Mouse (Mus musculus) heart, embryonic 16.5 days (tissue): ENCODE measurements around the gene Hpcal4. TPM values are rescaled to one million over a fixed set of nuclear protein-coding genes. Genes with fewer than 3 reads are reported as not detected.

Source experiments
- ATAC-seq: fragments of 200-750 bp; cut with Nextera tagmentation; replicated peaks from 2 replicates; pipeline ENCODE4 v1.8.0; 2017; ENCODE audit warnings: moderate number of reproducible peaks; ENCODE audit not compliant: insufficient read depth, low FRiP score; ENCODE audit errors: extremely low read depth
- H3K27ac ChIP-seq: fragments of 300-500 bp; sonication (generic); 2 replicates; pipeline ENCODE4 v1.5.1; 2014; ENCODE audit warnings: mild to moderate bottlenecking, low read length, control low read depth, moderate library complexity
- H3K27me3 ChIP-seq: fragments of 300-500 bp; sonication (generic); 2 replicates; pipeline ENCODE4 v1.6.1; 2014; ENCODE audit warnings: low read length, mixed read lengths; ENCODE audit not compliant: control insufficient read depth, insufficient read depth
- H3K36me3 ChIP-seq: fragments of 300-500 bp; sonication (generic); 2 replicates; pipeline ENCODE4 v1.6.1; 2014; ENCODE audit not compliant: control insufficient read depth, insufficient read depth
- H3K4me1 ChIP-seq: fragments of 300-500 bp; sonication (generic); 2 replicates; pipeline ENCODE4 v1.6.1; 2014; ENCODE audit warnings: low read length, mixed read lengths; ENCODE audit not compliant: control insufficient read depth, insufficient read depth
- H3K4me2 ChIP-seq: fragments of 300-500 bp; sonication (generic); 2 replicates; pipeline ENCODE4 v1.6.1; 2014; ENCODE audit warnings: low read depth, mild to moderate bottlenecking, control low read depth, low read length
- H3K4me3 ChIP-seq: fragments of 300-500 bp; sonication (generic); 2 replicates; pipeline ENCODE4 v1.5.1; 2014; ENCODE audit warnings: mild to moderate bottlenecking, control low read depth, low read length
- H3K9ac ChIP-seq: fragments of 300-500 bp; sonication (generic); 2 replicates; pipeline ENCODE4 v1.6.1; 2014; ENCODE audit warnings: low read length, control low read depth
- H3K9me3 ChIP-seq: fragments of 300-500 bp; sonication (generic); replicated peaks from 2 replicates; pipeline ENCODE4 v1.6.1; 2016; ENCODE audit warnings: low read length; ENCODE audit not compliant: control insufficient read depth
- WGBS: fragments of 180-500 bp; shearing (Covaris S2); extraction: QIAGEN DNeasy Blood & Tissue Kit; methylation state at CpG from one replicate; pipeline ENCODE4 v1.1.7; 2014; 5-methylcytosine and 5-hydroxymethylcytosine counted together
- polyA plus RNA-seq: library from polyadenylated mRNA; unstranded; fragments of >200 nt; fragmentation: Nextera tagmentation; extraction: Ambion mirVana; gene quantifications from 2 replicates; pipeline ENCODE4 v1.2.1, GENCODE M21; 2015

The Hpcal4 gene
- polyA plus RNA-seq, 1 experiment from 2014 or later, result 0.33 TPM

DNA sequence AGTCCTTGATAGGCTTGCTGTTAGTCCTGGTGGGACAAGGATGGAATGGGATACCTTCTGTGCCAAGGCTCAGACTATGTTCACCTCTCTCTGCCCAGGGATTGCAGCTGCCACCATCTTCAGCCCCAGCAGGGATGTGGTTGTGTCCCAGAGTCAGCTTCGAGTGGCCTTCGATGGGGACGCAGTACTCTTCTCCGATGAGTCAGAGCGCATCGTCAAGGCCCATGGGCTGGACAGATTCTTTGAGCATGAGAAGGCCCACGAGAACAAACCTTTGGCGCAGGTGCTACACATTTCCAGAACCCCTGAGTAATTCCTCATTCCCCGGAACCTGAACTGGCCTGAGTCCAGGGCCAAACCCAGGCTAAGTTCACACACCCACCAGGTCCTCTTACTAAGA, 30.9 kb downstream of the Hpcal4 start:
- Histone ChIP-seq H3K9ac (no peak overlapping the region), H3K9me3 (no peaks in the 10 kb centered on the region), H3K27ac (no peak overlapping the region), H3K4me2 (no peak overlapping the region), H3K4me1 (no peaks in the 10 kb centered on the region), H3K36me3 (no peaks in the 10 kb centered on the region), H3K4me3 (no peak overlapping the region), H3K27me3 (peaks cover 10% of the 10 kb centered on the region; the same call in 1 of the 2 replicates)
- ATAC-seq, result no peak
- WGBS, result 85% methylated on average over 9 of the region's 9 CpGs

DNA sequence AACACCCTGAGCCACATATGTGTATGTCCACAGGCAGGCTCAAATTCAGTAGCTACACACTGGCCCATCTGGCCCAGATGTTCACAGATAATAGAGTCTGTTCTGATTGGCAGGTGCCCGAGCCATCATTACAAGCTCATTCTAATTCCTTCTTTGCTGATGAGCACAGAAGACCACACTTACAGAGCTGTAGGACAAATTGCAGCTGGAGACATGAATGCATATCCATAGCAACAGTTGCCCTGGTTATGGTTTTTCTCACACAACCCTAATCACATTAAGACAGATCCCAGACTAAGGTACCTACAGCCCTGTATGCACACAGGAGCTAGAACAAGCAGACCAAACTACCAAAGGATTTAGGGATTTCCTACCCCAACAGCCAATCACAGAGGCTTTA, 32.3 kb downstream of the Hpcal4 start:
- H3K36me3 ChIP-seq, result no peaks in the 10 kb centered on the region
- H3K9me3 ChIP-seq, result no peaks in the 10 kb centered on the region
- H3K27ac ChIP-seq, result no peak overlapping the region
- no peak for ATAC-seq
- no peaks in the 10 kb centered on the region for H3K4me1 ChIP-seq
- H3K4me2 ChIP-seq, result no peak overlapping the region
- peaks cover 10% of the 10 kb centered on the region; the same call in 1 of the 2 replicates for H3K27me3 ChIP-seq
- H3K9ac ChIP-seq, result no peak overlapping the region
- H3K4me3 ChIP-seq, result no peak overlapping the region
- WGBS, result 79% methylated on average over 1 of the region's 1 CpGs

DNA sequence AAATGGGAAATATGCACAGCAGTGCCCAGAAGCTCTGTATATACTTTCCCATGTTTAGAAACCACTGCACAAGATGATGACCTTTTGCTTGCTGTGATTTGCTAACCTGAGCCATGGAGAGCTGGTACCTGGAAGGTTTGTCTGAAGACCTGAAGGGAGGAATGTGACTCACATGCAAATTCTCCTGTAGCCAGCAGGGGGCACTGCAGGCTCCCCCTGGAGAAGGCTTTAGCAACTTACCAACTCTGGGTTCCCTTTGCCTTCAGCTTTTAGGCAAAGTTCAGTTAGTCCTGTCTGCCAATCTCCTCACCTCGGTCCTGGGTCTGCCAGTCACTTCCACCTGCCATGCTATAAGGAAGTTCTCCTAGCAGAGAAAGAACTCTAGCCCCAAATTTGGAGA, 33.8 kb downstream of the Hpcal4 start:
- no peak overlapping the region for H3K9ac ChIP-seq
- H3K27ac ChIP-seq, result no peak overlapping the region
- H3K36me3 ChIP-seq, result no peaks in the 10 kb centered on the region
- 18% methylated on average over 1 of the region's 1 CpGs for WGBS
- H3K4me1 ChIP-seq, result 0 out of 2 replicates have a peak, but pooled peaks cover 4% of the 10 kb centered on the region
- H3K4me3 ChIP-seq, result no peak overlapping the region
- no peaks in the 10 kb centered on the region for H3K9me3 ChIP-seq
- no peak overlapping the region for H3K4me2 ChIP-seq
- ATAC-seq, result no peak
- peaks cover 10% of the 10 kb centered on the region; the same call in 1 of the 2 replicates for H3K27me3 ChIP-seq

DNA sequence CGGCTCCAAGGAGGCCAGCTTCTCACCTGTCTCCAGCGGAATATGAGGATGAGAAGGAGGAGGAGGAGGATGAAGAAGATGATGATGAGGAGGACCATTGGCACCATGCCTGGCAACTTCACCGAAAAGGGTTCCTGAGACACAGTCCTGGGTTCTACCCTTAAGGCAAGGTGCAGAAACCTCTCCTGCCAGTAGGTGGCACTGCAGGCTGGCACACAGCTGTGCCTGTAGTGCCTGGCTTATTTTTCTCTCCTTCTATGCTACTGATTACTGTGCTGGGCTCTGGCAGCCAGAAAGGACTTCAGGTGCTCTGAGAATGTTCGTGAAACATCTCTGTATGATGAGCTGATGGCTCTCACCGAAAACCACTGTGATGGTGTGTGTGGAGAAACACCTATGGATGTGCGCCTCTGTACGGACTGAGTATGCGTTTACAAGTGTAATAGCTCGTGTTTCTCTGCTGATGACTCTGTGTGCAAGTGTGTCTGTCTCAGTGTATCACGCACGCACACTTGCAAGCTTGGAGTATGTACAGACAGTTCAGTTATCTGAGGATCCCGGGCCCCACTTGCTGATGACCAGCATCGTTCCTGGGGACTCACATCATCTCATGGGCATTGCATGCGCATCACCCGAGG, 36.8 kb downstream of the Hpcal4 start:
- H3K27me3 ChIP-seq, result peaks cover 3% of the 10 kb centered on the region; the same call in 1 of the 2 replicates
- H3K4me1 ChIP-seq, result peaks cover 6% of the 10 kb centered on the region; the same call in 1 of the 2 replicates
- H3K4me3 ChIP-seq, result no peak overlapping the region
- no peak overlapping the region for H3K4me2 ChIP-seq
- H3K36me3 ChIP-seq, result no peaks in the 10 kb centered on the region
- 66% methylated on average over 15 of the region's 15 CpGs for WGBS
- no peak overlapping the region for H3K27ac ChIP-seq
- H3K9ac ChIP-seq, result no peak overlapping the region
- H3K9me3 ChIP-seq, result 0 out of 2 replicates have a peak, but pooled peaks cover 2% of the 10 kb centered on the region
- peak; percentile 78; the same call in 1 of the 2 replicates for ATAC-seq

DNA sequence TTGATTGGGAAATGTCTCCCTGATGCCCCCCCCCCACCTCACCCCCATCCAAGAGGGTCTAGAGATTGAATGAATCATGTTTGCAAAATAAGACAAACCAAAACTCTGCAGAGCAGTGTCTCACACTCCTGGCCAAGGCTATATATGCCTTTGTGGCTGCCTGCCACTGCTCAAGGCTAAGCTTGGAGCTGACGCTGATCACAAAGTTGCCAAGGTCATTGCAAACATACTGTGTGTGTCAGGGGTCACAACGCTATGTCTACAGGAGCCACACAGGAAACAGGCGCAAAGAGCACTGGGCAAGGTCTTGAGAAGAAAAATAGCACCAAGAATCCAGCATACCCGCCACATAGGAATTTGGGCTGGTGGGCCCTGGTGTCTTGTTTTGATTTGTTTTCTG, 37.6 kb downstream of the Hpcal4 start:
- Histone ChIP-seq H3K9me3 (0 out of 2 replicates have a peak, but pooled peaks cover 2% of the 10 kb centered on the region), H3K36me3 (no peaks in the 10 kb centered on the region), H3K4me1 (peaks cover 8% of the 10 kb centered on the region; the same call in 1 of the 2 replicates), H3K9ac (peak overlapping the region; percentile 27; the same call in 1 of the 2 replicates), H3K27ac (no peak overlapping the region), H3K4me3 (no peak overlapping the region), H3K4me2 (no peak overlapping the region), H3K27me3 (peaks cover 3% of the 10 kb centered on the region; the same call in 1 of the 2 replicates)
- ATAC-seq, result no peak
- WGBS, result 67% methylated on average over 4 of the region's 4 CpGs

DNA sequence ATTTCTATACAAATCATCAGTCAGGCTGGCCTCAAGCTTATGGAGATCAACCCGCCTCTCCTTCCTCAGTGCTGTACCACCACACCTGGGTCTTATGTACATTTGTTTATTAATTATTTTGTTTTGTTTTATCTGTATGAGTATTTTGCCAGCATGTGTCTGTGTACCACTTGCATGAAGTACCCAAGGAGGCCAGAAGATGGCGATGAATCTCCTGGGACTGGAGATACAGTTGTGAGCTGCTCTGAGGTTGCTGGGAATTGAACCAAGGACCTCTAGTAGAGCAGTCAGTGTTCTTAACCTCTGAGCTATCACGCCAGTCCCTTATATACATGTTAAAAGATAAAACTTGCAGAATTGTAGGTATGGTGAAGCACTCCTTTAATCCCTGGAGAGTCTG, 40.3 kb downstream of the Hpcal4 start:
- Histone ChIP-seq H3K9ac (no peak overlapping the region), H3K9me3 (0 out of 2 replicates have a peak, but pooled peaks cover 2% of the 10 kb centered on the region), H3K27me3 (0 out of 2 replicates have a peak, but pooled peaks cover 3% of the 10 kb centered on the region), H3K4me3 (no peak overlapping the region), H3K36me3 (no peaks in the 10 kb centered on the region), H3K4me2 (no peak overlapping the region), H3K4me1 (peaks cover 25% of the 10 kb centered on the region), H3K27ac (no peak overlapping the region)
- WGBS, result 66% methylated on average over 3 of the region's 3 CpGs
- no peak for ATAC-seq

DNA sequence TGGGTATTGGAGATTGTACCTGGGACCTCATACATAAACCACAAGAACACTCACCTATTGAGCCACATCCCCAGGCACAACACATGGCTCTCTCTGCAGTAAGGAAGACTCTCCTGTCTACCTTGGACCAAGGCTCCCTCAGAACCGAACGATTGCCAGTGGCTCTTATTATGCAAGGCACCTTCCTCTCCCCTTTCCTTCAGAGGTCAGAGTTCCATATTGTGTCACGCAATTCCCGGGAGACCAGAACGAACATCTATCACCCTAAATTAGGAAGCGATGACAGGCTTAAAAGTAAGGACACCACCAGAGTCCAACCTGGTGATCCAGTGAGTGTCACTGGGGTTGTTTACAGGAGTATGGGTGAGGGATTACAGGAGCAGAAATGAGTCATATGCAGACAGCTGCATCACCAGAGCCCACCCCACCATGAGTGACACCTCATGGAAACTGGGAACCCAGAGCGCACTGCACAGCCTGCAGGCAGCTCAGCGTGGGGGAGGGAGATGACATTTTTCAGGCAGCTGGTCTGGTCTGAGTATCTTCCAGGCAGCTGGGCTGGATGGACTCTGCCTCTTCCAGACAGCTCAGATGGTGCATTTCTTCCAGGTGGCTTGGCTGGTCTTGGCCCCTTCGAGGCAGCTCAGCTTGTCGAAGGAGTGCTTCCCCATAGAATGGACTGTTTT, 42.8 kb downstream of the Hpcal4 start:
- Histone ChIP-seq H3K9ac (no peak overlapping the region), H3K9me3 (0 out of 2 replicates have a peak, but pooled peaks cover 2% of the 10 kb centered on the region), H3K36me3 (no peaks in the 10 kb centered on the region), H3K27ac (no peak overlapping the region), H3K4me1 (peaks cover 26% of the 10 kb centered on the region), H3K4me2 (no peak overlapping the region), H3K4me3 (no peak overlapping the region), H3K27me3 (no peaks in the 10 kb centered on the region)
- 35% methylated on average over 10 of the region's 10 CpGs for WGBS
- peak; percentile 26; the same call in 1 of the 2 replicates for ATAC-seq

DNA sequence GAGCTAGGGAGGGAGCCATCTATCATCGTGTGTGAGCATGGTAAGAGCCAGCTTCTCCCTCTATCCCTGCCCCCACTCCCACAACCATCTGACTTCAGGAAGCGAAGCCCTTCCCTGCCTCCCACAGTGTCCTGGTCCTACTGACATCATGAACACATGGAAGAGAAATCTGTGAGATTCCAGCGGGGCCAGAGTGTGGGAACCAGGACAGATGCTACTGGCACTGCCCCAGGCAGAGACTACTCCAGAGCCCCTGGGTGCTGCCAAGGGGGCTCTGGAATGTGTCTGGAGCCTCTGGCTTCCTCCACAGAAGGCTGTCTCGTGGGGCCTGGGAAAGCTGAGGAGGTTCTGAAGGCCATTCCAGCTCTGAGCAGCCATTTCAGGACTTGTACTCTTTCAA, 44.7 kb downstream of the Hpcal4 start:
- no peaks in the 10 kb centered on the region for H3K27me3 ChIP-seq
- H3K9ac ChIP-seq, result peak overlapping the region; percentile 54; the same call in 1 of the 2 replicates
- ATAC-seq, result peak; percentile 52
- H3K4me1 ChIP-seq, result peaks cover 26% of the 10 kb centered on the region
- H3K9me3 ChIP-seq, result 0 out of 2 replicates have a peak, but pooled peaks cover 2% of the 10 kb centered on the region
- H3K36me3 ChIP-seq, result no peaks in the 10 kb centered on the region
- H3K27ac ChIP-seq, result peak overlapping the region; percentile 65
- H3K4me3 ChIP-seq, result no peak overlapping the region
- WGBS, result 23% methylated on average over 4 of the region's 4 CpGs
- H3K4me2 ChIP-seq, result no peak overlapping the region

DNA sequence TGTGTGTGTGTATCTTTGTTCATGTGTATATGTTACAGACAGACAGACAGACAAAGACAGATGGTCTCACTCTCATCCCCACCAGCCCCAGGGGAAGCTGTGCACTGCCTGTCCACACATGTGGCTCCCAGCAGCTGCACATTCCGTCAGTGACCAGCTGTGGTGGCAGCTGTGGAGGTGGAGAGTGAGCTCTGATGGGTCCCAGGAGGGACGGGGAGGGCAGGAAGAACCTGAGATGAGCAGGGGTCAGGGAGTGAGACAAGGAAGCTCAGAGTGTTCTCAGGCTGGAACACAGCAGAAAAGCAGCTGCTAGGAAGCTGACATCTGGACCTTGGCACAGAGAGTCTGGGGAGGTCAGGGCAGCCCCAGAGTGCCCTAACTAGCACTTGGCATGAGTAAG, 45.2 kb downstream of the Hpcal4 start:
- H3K4me1 ChIP-seq, result peaks cover 26% of the 10 kb centered on the region
- 0 out of 2 replicates have a peak, but pooled peaks cover 2% of the 10 kb centered on the region for H3K9me3 ChIP-seq
- no peak overlapping the region for H3K4me2 ChIP-seq
- WGBS, result 41% methylated on average over 2 of the region's 2 CpGs
- no peaks in the 10 kb centered on the region for H3K36me3 ChIP-seq
- peak overlapping the region; percentile 7; the same call in 1 of the 2 replicates for H3K9ac ChIP-seq
- no peak for ATAC-seq
- no peak overlapping the region for H3K4me3 ChIP-seq
- H3K27me3 ChIP-seq, result no peaks in the 10 kb centered on the region
- peak overlapping the region; percentile 65 for H3K27ac ChIP-seq
